Mouse (Mus musculus) liver, adult 2 months (tissue): ENCODE measurements around the gene Baz2b.

Experiments
- CTCF ChIP-seq: fragments of 200-500 bp; IDR thresholded peaks from 2 replicates; pipeline ENCODE4 v1.5.1; 2011; ENCODE audit warnings: low read depth, low read length, control low read depth
- POLR2A ChIP-seq: fragments of 200-500 bp; IDR thresholded peaks from 2 replicates; pipeline ENCODE4 v1.6.1; 2011; ENCODE audit warnings: low read length, control low read depth; ENCODE audit not compliant: insufficient read depth; ENCODE audit errors: extremely low read depth

- TF ChIP-seq POLR2A: no peak
- TF ChIP-seq CTCF: no peak
These were observed 243.2 kb downstream of the Baz2b start for GRCm38 (mm10) chr2:59966454-59966853.
